Mouse (Mus musculus) urinary bladder, postnatal 14 days (tissue): ENCODE data around the gene Gfap.

Experiments
- DNase-seq: peaks from one replicate; pipeline ENCODE4 v3.0.0; 2021; ENCODE audit warnings: low spot score

Gfap gene

GRCm38 (mm10) chr11:102896641-102897040 is 4.1 kb downstream of the Gfap start:
- no peak for DNase-seq

- no peak for DNase-seq
Observed at GRCm38 (mm10) chr11:102895779-102896178, 4.9 kb downstream of the Gfap start.

- no peak for DNase-seq
Observed at GRCm38 (mm10) chr11:102894716-102895115, 6.0 kb downstream of the Gfap start.

GRCm38 (mm10) chr11:102893015-102893651 is 7.6 kb downstream of the Gfap start:
- DNase-seq, result peak; percentile 85

- DNase-seq, result no peak
Observed at GRCm38 (mm10) chr11:102890096-102890495, 10.6 kb downstream of the Gfap start.

- DNase-seq, result no peak
Observed at GRCm38 (mm10) chr11:102888135-102888534, 12.6 kb downstream of the Gfap start.

- DNase-seq, result no peak
Observed at GRCm38 (mm10) chr11:102887433-102887832, 13.3 kb downstream of the Gfap start.

- no peak for DNase-seq
Observed at GRCm38 (mm10) chr11:102884616-102885219, 16.0 kb downstream of the Gfap start, which contains the start of gene Fam187a. TSS of gene Fam187a (plus strand) at chr11:102885169.

GRCm38 (mm10) chr11:102881314-102882198 is 19.2 kb downstream of the Gfap start:
- no peak for DNase-seq

- peak; percentile 92 for DNase-seq
Observed at GRCm38 (mm10) chr11:102880585-102881313, 20.0 kb downstream of the Gfap start, which contains the start of the genes Eftud2 and Ccdc103. TSS of gene Eftud2 (minus strand) at chr11:102880985. TSS of gene Ccdc103 (plus strand) at chr11:102881204.

GRCm38 (mm10) chr11:102879558-102879957 is 21.2 kb downstream of the Gfap start:
- DNase-seq, result no peak

- no peak for DNase-seq
Observed at GRCm38 (mm10) chr11:102874801-102875334, 25.8 kb downstream of the Gfap start.

GRCm38 (mm10) chr11:102864272-102864671 is 36.4 kb downstream of the Gfap start:
- peak; percentile 78 for DNase-seq

- DNase-seq, result no peak
Observed at GRCm38 (mm10) chr11:102859933-102860332, 40.8 kb downstream of the Gfap start.

- DNase-seq, result no peak
Observed at GRCm38 (mm10) chr11:102858951-102859350, 41.8 kb downstream of the Gfap start.

GRCm38 (mm10) chr11:102855941-102856340 is 44.8 kb downstream of the Gfap start:
- DNase-seq, result no peak

- DNase-seq, result no peak
Observed at GRCm38 (mm10) chr11:102853760-102854159, 47.0 kb downstream of the Gfap start.

GRCm38 (mm10) chr11:102851883-102852282 is 48.8 kb downstream of the Gfap start:
- peak; percentile 71 for DNase-seq

GRCm38 (mm10) chr11:102845926-102846325 is 54.8 kb downstream of the Gfap start:
- no peak for DNase-seq

GRCm38 (mm10) chr11:102838616-102839150 is 62.0 kb downstream of the Gfap start:
- DNase-seq, result no peak

GRCm38 (mm10) chr11:102838126-102838525 is 62.6 kb downstream of the Gfap start:
- no peak for DNase-seq
